Mouse (Mus musculus): ENCODE measurements around the gene Hyal2.

- no peak for TF ChIP-seq POLR2A (IDR thresholded peaks at IDR 0.05; ENCODE audit: low read depth, low read length)
- no peak for TF ChIP-seq CTCF (IDR thresholded peaks at IDR 0.05; ENCODE audit: extremely low read depth, insufficient read length, insufficient replicate concordance, low read depth, low read length)
Measured at GRCm38 (mm10) chr9:107575579-107576356, 8.0 kb downstream of the Hyal2 start.
